Mouse (Mus musculus) kidney, embryonic 15.5 days (tissue): ENCODE measurements around the gene Mmel1. TPM values are rescaled to one million over a fixed set of nuclear protein-coding genes. Genes with fewer than 3 reads are reported as not detected.

Experiments
- ATAC-seq: fragments of 200-750 bp; cut with Nextera tagmentation; replicated peaks from 2 replicates; pipeline ENCODE4 v1.8.0; 2017; ENCODE audit warnings: moderate TSS enrichment; ENCODE audit not compliant: low FRiP score
- H3K27ac ChIP-seq: fragments of 300-500 bp; sonication (generic); 2 replicates; pipeline ENCODE4 v1.5.1; 2015; ENCODE audit warnings: mild to moderate bottlenecking, inconsistent platforms
- H3K27me3 ChIP-seq: fragments of 300-500 bp; sonication (generic); 2 replicates; pipeline ENCODE4 v1.6.1; 2015; ENCODE audit warnings: inconsistent platforms
- H3K36me3 ChIP-seq: fragments of 300-500 bp; sonication (generic); 2 replicates; pipeline ENCODE4 v1.6.1; 2015; ENCODE audit warnings: inconsistent platforms
- H3K4me1 ChIP-seq: fragments of 300-500 bp; sonication (generic); 2 replicates; pipeline ENCODE4 v1.6.1; 2015; ENCODE audit warnings: inconsistent platforms
- H3K4me2 ChIP-seq: fragments of 300-500 bp; sonication (generic); 2 replicates; pipeline ENCODE4 v1.6.1; 2015; ENCODE audit warnings: moderate library complexity, mild to moderate bottlenecking, inconsistent platforms
- H3K4me3 ChIP-seq: fragments of 300-500 bp; sonication (generic); replicated peaks from 2 replicates; pipeline ENCODE4 v1.5.1; 2015; ENCODE audit warnings: mild to moderate bottlenecking, inconsistent platforms
- H3K9ac ChIP-seq: fragments of 300-500 bp; sonication (generic); 2 replicates; pipeline ENCODE4 v1.6.1; 2015; ENCODE audit warnings: mild to moderate bottlenecking, inconsistent platforms
- H3K9me3 ChIP-seq: fragments of 300-500 bp; sonication (generic); replicated peaks from 2 replicates; pipeline ENCODE4 v1.6.1; 2016; ENCODE audit warnings: inconsistent platforms
- WGBS: fragments of 180-500 bp; shearing (Covaris S2); methylation state at CpG from one replicate; pipeline ENCODE4 v1.1.7; 2015; ENCODE audit warnings: mixed read lengths; 5-methylcytosine and 5-hydroxymethylcytosine counted together
- polyA plus RNA-seq: library from polyadenylated mRNA; unstranded; fragments of >200 nt; fragmentation: Nextera tagmentation; extraction: Ambion mirVana; gene quantifications from 2 replicates; pipeline ENCODE4 v1.2.1, GENCODE M21; 2015

Mmel1 gene
- polyA plus RNA-seq, 1 experiment from 2014 or later: 0.42 TPM

DNA sequence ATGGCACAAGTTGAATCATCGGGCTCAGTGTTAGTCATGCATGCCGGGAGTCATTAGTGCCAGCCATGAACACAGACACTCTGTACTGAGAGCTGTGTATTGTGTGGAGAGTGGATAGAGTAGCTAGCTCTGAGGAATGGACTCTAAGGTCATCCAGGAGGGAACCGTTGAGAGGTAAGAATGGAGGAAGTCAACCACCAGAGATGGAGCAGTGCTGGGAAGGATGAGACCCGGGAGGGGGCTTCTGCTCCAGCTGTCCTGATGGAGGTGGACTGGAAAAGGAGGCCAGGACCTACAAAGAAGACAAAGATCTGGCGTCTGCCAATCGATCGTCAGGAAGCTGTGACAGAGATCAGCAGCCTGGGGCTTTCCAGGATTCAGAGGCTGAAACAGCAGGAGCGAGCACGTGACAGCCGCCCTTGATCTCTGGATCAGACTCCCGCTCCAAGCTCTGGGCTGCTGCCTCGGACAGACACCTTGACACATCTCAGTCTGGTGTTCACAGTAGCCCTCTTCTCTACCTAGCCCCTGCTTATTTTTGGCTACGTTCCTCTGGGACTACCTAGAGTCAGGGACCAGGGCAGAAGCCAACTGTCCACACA is 64.0 kb downstream of the Mmel1 start:
- Histone ChIP-seq H3K27me3 (no peaks in the 10 kb centered on the region; the same call in 1 of the 2 replicates), H3K4me3 (no peak overlapping the region), H3K4me2 (no peak overlapping the region), H3K27ac (no peak overlapping the region), H3K4me1 (peaks cover 8% of the 10 kb centered on the region; the same call in 1 of the 2 replicates), H3K36me3 (no peaks in the 10 kb centered on the region), H3K9me3 (no peaks in the 10 kb centered on the region), H3K9ac (no peak overlapping the region)
- 51% methylated on average over 13 of the region's 13 CpGs for WGBS
- no peak for ATAC-seq

DNA sequence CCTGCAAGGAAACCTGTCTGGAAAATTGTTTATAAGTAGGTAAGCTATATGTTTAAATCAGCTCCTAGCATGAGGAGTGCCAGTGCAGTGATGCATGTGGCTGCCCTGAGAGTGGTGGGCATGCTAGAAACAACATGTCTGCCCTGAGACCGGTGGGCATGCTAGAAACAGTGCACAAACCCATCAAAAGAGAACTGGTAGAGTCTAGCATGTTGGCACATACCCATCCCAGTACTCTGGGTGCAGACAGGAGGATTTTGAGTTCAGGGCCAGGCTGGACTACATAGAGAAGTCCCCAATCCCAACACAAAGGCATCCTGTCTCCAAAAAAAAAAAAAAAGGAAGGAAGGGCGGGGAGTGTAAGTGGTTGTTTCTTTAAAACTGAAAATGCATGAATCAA is 65.4 kb downstream of the Mmel1 start:
- H3K27me3 ChIP-seq: no peaks in the 10 kb centered on the region; the same call in 1 of the 2 replicates
- H3K36me3 ChIP-seq: no peaks in the 10 kb centered on the region
- H3K9me3 ChIP-seq: no peaks in the 10 kb centered on the region
- H3K4me1 ChIP-seq: peaks cover 4% of the 10 kb centered on the region; the same call in 1 of the 2 replicates
- 85% methylated on average over 2 of the region's 2 CpGs for WGBS
- H3K4me2 ChIP-seq: no peak overlapping the region
- no peak overlapping the region for H3K27ac ChIP-seq
- H3K9ac ChIP-seq: no peak overlapping the region
- no peak overlapping the region for H3K4me3 ChIP-seq
- ATAC-seq: no peak

DNA sequence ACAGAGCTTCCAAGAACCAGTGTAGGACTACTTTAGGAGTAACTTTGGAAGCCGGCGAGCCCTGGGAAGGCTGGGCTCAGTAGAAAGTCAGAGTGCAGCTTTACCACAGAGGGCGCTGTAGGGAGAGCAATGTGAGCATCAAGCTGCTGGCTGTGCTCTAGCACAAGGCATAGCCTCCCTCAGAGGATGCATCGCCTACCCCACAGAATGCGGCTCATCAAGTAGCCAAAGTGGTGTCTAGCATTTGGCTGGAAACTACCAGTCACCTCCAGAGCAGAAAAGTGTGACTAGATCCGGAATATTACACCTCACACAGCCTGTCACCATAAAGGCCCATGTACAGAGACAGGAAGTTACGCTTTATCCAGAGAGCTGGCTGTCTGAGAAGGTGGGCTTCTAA is 66.4 kb downstream of the Mmel1 start:
- H3K36me3 ChIP-seq: no peaks in the 10 kb centered on the region
- H3K4me3 ChIP-seq: no peak overlapping the region
- H3K9me3 ChIP-seq: no peaks in the 10 kb centered on the region
- H3K9ac ChIP-seq: no peak overlapping the region
- peaks cover 4% of the 10 kb centered on the region; the same call in 1 of the 2 replicates for H3K4me1 ChIP-seq
- H3K27ac ChIP-seq: no peak overlapping the region
- no peak overlapping the region for H3K4me2 ChIP-seq
- no peaks in the 10 kb centered on the region; the same call in 1 of the 2 replicates for H3K27me3 ChIP-seq
- ATAC-seq: no peak
- WGBS: 78% methylated on average over 7 of the region's 7 CpGs

DNA sequence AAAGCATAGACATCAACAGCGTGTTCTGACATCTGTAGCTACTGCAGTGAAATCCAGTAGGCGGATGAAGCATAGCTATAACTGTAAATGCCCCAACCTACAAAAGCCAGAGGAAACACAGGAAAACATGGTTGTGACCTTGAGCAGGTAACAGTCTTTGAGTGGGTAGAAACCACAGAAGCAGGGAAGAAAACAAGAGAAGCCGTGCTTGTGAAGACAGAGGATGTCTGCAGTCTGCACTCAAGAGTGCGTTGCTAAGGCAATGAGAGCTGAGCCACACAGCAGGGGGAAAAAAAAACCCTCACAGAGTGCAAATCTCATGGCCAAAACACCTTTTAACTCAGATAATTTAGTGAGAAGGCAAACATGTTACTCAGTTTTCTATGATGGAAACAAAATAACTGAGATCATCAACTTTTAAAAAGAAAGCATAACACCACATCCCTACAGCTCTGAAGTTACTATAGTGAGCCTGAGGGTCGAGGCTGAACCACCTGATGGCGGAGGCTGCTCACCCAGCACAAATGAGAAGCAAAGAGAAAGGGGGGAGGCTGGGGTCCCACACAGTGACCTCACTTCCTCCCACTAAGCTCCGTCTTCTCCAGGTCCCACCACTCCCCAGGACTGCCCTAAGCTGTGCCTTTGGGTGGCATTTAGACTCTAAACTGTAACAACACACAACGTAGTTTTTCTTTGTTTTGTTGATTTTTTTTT is 67.3 kb downstream of the Mmel1 start:
- Histone ChIP-seq H3K36me3 (no peaks in the 10 kb centered on the region), H3K4me3 (no peak overlapping the region), H3K4me2 (no peak overlapping the region), H3K9ac (no peak overlapping the region), H3K9me3 (no peaks in the 10 kb centered on the region), H3K27ac (no peak overlapping the region), H3K27me3 (peaks cover 1% of the 10 kb centered on the region; the same call in 1 of the 2 replicates), H3K4me1 (peaks cover 4% of the 10 kb centered on the region; the same call in 1 of the 2 replicates)
- no peak for ATAC-seq
- 62% methylated on average over 8 of the region's 8 CpGs for WGBS

DNA sequence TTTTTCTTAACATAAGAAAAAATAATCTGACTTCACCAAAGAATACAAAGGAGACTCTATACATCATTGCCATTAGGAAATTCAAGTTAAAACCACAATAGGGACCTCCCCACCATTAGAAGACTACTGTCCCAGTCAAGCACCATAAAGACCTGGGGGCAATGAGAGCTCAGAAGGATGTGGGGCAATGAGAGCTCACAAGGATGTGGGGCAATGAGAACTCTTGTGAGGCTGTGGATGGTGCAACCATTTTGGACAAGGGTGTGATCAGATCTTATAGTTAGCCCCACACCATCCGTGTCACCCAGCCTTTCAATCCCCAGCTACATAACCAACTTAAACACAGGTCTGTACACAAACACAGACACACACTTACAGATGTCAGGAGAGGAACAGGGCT is 68.4 kb downstream of the Mmel1 start:
- no peak overlapping the region for H3K27ac ChIP-seq
- H3K9ac ChIP-seq: no peak overlapping the region
- H3K9me3 ChIP-seq: no peaks in the 10 kb centered on the region
- no peak for ATAC-seq
- H3K36me3 ChIP-seq: no peaks in the 10 kb centered on the region
- no peak overlapping the region for H3K4me2 ChIP-seq
- H3K4me1 ChIP-seq: peaks cover 4% of the 10 kb centered on the region; the same call in 1 of the 2 replicates
- no peak overlapping the region for H3K4me3 ChIP-seq
- peaks cover 3% of the 10 kb centered on the region; the same call in 1 of the 2 replicates for H3K27me3 ChIP-seq
- WGBS: 71% methylated on average over 1 of the region's 1 CpGs

DNA sequence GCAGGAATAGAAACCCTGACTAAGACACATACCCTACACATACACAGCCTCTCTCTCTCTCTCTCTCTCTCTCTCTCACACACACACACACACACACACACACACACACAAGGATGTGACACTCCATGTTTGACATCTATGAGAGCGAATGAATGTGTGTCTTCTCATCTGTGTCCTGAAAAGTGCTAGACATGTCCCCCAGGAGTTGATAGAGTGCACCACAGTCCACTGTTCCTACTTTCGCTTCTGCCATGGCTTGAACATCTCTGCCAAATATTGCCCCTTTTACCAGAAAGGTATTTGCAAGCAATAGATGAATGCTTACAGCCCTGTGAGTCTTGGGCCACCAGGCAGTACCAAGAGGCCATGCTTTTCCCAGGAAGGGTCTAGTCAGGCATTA is 70.8 kb downstream of the Mmel1 start:
- no peak for ATAC-seq
- H3K4me2 ChIP-seq: no peak overlapping the region
- H3K27me3 ChIP-seq: 0 out of 2 replicates have a peak, but pooled peaks cover 3% of the 10 kb centered on the region

DNA sequence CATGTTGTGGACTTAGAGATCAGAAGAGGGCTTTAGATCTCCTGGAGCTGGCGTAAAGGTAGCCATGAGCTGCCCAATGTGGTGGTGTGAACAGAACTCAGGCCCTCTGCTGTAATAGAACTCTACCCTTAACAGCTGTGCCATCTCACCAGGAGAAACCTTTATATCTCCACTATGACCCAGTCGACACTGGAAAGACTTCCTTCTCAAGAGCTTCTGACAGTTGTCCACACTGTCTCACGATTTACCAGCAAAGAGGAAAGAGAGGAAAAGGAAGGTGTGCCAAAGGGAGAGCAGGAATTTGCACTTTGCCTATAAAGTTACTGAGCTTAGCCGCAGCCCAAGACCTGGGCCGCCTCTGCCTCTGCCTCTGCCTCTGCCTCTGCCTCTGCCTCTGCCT is 72.4 kb downstream of the Mmel1 start:
- Histone ChIP-seq H3K4me3 (no peak overlapping the region), H3K9ac (no peak overlapping the region), H3K27me3 (0 out of 2 replicates have a peak, but pooled peaks cover 3% of the 10 kb centered on the region), H3K4me1 (peaks cover 11% of the 10 kb centered on the region), H3K27ac (no peak overlapping the region), H3K9me3 (no peaks in the 10 kb centered on the region), H3K4me2 (no peak overlapping the region), H3K36me3 (no peaks in the 10 kb centered on the region)
- ATAC-seq: no peak
- WGBS: 86% methylated on average over 5 of the region's 5 CpGs

More for the DNA sequence above, 70.8 kb downstream of the Mmel1 start:
- H3K9ac ChIP-seq: no peak overlapping the region
- H3K36me3 ChIP-seq: no peaks in the 10 kb centered on the region
- 89% methylated on average over 2 of the region's 2 CpGs for WGBS
- no peak overlapping the region for H3K4me3 ChIP-seq
- H3K27ac ChIP-seq: no peak overlapping the region
- H3K9me3 ChIP-seq: no peaks in the 10 kb centered on the region
- H3K4me1 ChIP-seq: no peaks in the 10 kb centered on the region

DNA sequence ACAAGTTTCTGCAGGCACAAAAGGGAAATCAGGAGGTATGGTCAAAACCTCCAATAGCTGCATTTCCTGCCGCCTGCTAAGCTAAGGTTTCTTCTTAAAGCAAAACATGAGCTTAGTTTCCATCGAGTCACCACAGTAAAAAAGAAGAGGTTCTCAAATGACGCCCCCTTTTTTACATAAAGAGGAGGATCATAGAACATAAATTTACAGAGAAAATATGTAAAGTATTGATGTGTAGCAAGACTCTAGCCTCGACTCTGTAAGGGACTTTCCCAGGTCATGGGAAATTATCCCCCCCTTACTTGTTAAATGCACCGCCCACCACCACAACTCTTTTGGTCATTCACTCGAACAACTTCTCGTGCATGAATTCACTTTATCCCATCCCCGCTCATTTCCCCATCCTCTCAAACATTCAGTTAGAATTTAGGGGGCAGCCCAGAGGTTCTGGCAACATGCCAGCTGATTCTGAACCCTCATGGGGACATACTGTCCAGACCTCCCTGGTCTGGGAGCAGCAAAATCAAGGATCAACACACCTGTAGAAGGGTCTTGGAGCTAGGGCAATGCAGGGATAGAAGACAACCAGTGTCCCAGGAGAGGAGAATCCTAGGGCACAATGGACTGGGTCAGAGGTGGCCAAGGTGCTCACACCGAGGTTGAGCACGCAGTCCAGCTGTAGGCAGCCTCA is 73.4 kb downstream of the Mmel1 start:
- Histone ChIP-seq H3K9ac (no peak overlapping the region), H3K27ac (no peak overlapping the region), H3K4me3 (no peak overlapping the region), H3K4me2 (no peak overlapping the region), H3K36me3 (no peaks in the 10 kb centered on the region), H3K4me1 (peaks cover 11% of the 10 kb centered on the region), H3K27me3 (0 out of 2 replicates have a peak, but pooled peaks cover 3% of the 10 kb centered on the region), H3K9me3 (no peaks in the 10 kb centered on the region)
- 75% methylated on average over 10 of the region's 10 CpGs for WGBS
- ATAC-seq: no peak

DNA sequence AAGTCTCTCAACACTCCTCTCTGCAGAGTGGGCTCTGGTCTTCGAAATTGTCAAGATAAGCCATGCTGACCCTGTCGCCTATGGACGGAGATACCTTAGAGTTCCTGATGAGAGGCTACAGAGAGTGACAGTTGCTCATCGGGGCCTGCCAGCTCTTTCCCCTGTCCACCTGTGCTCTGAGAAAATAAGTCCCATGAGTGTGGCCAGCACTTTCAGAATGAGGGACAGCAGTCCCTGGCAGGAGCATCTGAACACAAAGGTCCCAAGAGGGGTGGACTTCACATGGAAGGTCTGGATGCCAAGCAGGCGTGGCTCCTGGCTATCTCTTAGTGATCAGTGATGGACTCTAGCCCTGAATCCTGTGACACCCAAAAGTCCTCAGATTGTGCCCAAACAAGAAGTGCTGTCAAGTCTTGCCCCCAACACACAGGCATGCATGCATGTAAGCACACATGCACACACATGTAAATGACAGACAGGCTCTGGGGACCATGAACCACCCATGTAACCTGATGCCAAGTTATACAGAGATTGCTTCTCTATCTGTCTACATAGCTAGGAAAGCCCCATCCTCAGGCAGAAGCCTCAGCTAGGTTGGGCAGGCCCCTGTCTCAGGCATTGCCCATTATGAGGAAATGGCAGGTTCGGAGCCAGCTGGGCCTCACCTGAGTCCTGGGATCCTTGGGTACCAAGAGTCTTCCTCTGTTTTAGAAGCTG is 74.1 kb downstream of the Mmel1 start:
- Histone ChIP-seq H3K4me1 (peaks cover 11% of the 10 kb centered on the region), H3K4me3 (no peak overlapping the region), H3K9me3 (no peaks in the 10 kb centered on the region), H3K36me3 (no peaks in the 10 kb centered on the region), H3K27ac (no peak overlapping the region), H3K9ac (no peak overlapping the region), H3K27me3 (peaks cover 8% of the 10 kb centered on the region), H3K4me2 (no peak overlapping the region)
- 85% methylated on average over 6 of the region's 6 CpGs for WGBS
- ATAC-seq: no peak

DNA sequence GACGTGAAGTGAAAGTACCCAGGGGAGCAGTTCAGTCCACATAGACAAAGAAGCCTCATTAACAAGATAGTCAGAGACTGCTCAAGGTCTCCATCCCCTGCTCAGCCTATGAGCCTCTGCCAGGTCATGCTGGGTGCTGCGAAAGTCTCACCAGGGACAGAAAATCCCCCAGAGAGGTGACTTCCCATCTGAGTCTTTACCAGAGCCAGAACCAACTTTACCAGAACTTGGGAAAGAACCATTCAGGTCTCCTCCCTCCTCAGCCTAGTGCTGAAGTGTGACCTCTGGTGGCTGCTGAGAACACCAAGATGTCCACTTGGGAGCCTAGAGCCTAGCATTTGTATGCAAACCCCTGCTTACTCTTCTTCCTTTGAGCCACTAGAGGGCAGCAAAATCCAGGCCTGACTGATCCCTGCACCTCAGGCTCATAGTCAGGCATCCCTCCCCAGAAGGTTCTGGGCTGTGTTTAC is 74.8 kb downstream of the Mmel1 start:
- Histone ChIP-seq H3K27ac (no peak overlapping the region), H3K9me3 (no peaks in the 10 kb centered on the region), H3K4me2 (no peak overlapping the region), H3K9ac (no peak overlapping the region), H3K4me1 (peaks cover 15% of the 10 kb centered on the region), H3K4me3 (no peak overlapping the region), H3K27me3 (peaks cover 15% of the 10 kb centered on the region), H3K36me3 (no peaks in the 10 kb centered on the region)
- 22% methylated on average over 2 of the region's 2 CpGs for WGBS
- ATAC-seq: peak; percentile 84
